In the genomic region with DNA sequence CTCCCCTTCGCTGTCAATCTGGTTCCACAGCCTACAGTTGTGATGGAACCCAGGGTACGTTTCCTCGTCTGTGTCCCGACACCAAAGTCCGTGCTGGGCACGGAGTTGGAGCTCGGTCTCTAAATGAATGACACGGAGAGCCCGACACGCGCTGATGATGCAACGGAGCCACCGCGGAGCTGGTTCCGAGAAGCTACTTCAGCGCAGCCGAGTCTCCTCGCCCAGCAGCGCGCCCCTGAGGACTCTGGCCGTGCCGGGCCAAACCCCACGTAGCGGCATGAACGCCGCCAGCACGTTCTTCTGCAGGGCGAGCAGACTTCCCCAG, we compare ENCODE assay signal across 8 mouse cellular contexts. TPM values are rescaled to one million over a fixed set of nuclear protein-coding genes. Genes with fewer than 3 reads are reported as not detected.
DNase-seq lines count a peak whose midpoint lies in the region; ATAC-seq and TF ChIP-seq lines count a peak whose summit lies in the region.

No protein-coding gene starts in this region.

- H3K4me2 ChIP-seq in heart, embryonic 15.5 days: peak overlapping the region; percentile 84
- peak overlapping the region; percentile 83 for H3K4me2 ChIP-seq in hindbrain, embryonic 14.5 days (replicated peaks)
- peak overlapping the region; percentile 86 for H3K4me2 ChIP-seq in midbrain, embryonic 12.5 days (replicated peaks)

- ATAC-seq in heart, embryonic 15.5 days (replicated peaks; ENCODE audit: insufficient number of reproducible peaks, insufficient read depth, low FRiP score, low read depth): no peak; the same call in 1 of the 2 replicates
- ATAC-seq in hindbrain, embryonic 14.5 days (ENCODE audit: low FRiP score): 0 out of 2 replicates have a peak, but pooled peaks have one; percentile 16
- ATAC-seq in midbrain, embryonic 12.5 days (ENCODE audit: low FRiP score, low read depth): peak; percentile 56; the same call in 1 of the 2 replicates

- H3K27me3 ChIP-seq in heart, embryonic 15.5 days: no peaks in the 10 kb centered on the region
- no peaks in the 10 kb centered on the region for H3K27me3 ChIP-seq in hindbrain, embryonic 14.5 days (ENCODE audit: control insufficient read depth, insufficient read depth, low read length)
- H3K27me3 ChIP-seq in midbrain, embryonic 12.5 days: 0 out of 2 replicates have a peak, but pooled peaks cover 5% of the 10 kb centered on the region

- H3K9ac ChIP-seq in heart, embryonic 15.5 days: peak overlapping the region; percentile 89
- peak overlapping the region; percentile 73 for H3K9ac ChIP-seq in hindbrain, embryonic 14.5 days
- peak overlapping the region; percentile 68 for H3K9ac ChIP-seq in midbrain, embryonic 12.5 days (replicated peaks)

- no peak for DNase-seq in heart, postnatal 4 days
- DNase-seq in hindbrain, embryonic 14.5 days (ENCODE audit: low spot score): no peak
- no peak for DNase-seq in gastrocnemius, postnatal 10 days
- DNase-seq in adrenal gland, adult 18-20 months (ENCODE audit: low spot score in 2 of 2): no peak
- no peak for DNase-seq in left cerebral cortex, postnatal 25 days (ENCODE audit: low spot score in 2 of 2)

- H3K4me1 ChIP-seq in heart, embryonic 15.5 days (replicated peaks): peaks cover 19% of the 10 kb centered on the region
- peaks cover 6% of the 10 kb centered on the region for H3K4me1 ChIP-seq in bone marrow, adult 2 months (ENCODE audit: control insufficient read depth, insufficient read depth, low read length)
- H3K4me1 ChIP-seq in hindbrain, embryonic 14.5 days (replicated peaks; ENCODE audit: control insufficient read depth, insufficient read depth, low read length): peaks cover 10% of the 10 kb centered on the region; the same call in 1 of the 2 replicates
- peaks cover 26% of the 10 kb centered on the region for H3K4me1 ChIP-seq in midbrain, embryonic 12.5 days

- TF ChIP-seq POLR2A in bone marrow, adult 2 months (IDR thresholded peaks at IDR 0.05; ENCODE audit: borderline replicate concordance, control insufficient read depth, low read depth, low read length): no peak

- H3K9me3 ChIP-seq in heart, embryonic 15.5 days (replicated peaks): no peaks in the 10 kb centered on the region
- no peaks in the 10 kb centered on the region for H3K9me3 ChIP-seq in hindbrain, embryonic 14.5 days (ENCODE audit: control insufficient read depth, low read length)
- no peaks in the 10 kb centered on the region for H3K9me3 ChIP-seq in midbrain, embryonic 12.5 days

- no peaks in the 10 kb centered on the region for H3K36me3 ChIP-seq in heart, embryonic 15.5 days
- no peaks in the 10 kb centered on the region for H3K36me3 ChIP-seq in hindbrain, embryonic 14.5 days (replicated peaks; ENCODE audit: control insufficient read depth, insufficient read depth)
- H3K36me3 ChIP-seq in midbrain, embryonic 12.5 days: 0 out of 2 replicates have a peak, but pooled peaks cover 5% of the 10 kb centered on the region

- intact Hi-C loops in left cerebral cortex, postnatal 25 days (cut with DNase I): no loop called here

- H3K4me3 ChIP-seq in heart, embryonic 15.5 days: peak overlapping the region; percentile 93
- H3K4me3 ChIP-seq in bone marrow, adult 2 months (replicated peaks; ENCODE audit: control insufficient read depth, low read depth, low read length): peak overlapping the region; percentile 90
- H3K4me3 ChIP-seq in hindbrain, embryonic 14.5 days (replicated peaks; ENCODE audit: low read length): peak overlapping the region; percentile 79
- H3K4me3 ChIP-seq in midbrain, embryonic 12.5 days: peak overlapping the region; percentile 81

- H3K27ac ChIP-seq in heart, embryonic 15.5 days: peak overlapping the region; percentile 54
- H3K27ac ChIP-seq in bone marrow, adult 2 months (ENCODE audit: control insufficient read depth, insufficient read depth, low read depth, low read length, poor library complexity): peak overlapping the region; percentile 60
- H3K27ac ChIP-seq in hindbrain, embryonic 14.5 days: peak overlapping the region; percentile 45; the same call in 1 of the 2 replicates
- H3K27ac ChIP-seq in midbrain, embryonic 12.5 days (replicated peaks): peak overlapping the region; percentile 49; the same call in 1 of the 2 replicates

- TF ChIP-seq CTCF in bone marrow, adult 2 months (IDR thresholded peaks at IDR 0.05; ENCODE audit: control insufficient read depth, insufficient read depth, low read length): no peak

- under 1% methylated on average over 28 of the region's 28 CpGs for WGBS in heart, embryonic 15.5 days
- WGBS in bone marrow, adult 2 months: under 1% methylated on average over 28 of the region's 28 CpGs
- WGBS in hindbrain, embryonic 14.5 days: under 1% methylated on average over 28 of the region's 28 CpGs
- under 1% methylated on average over 28 of the region's 28 CpGs for WGBS in midbrain, embryonic 12.5 days

RNA-seq across cellular contexts. Expression of a gene that starts 0.3 kb away (rescaled TPM):
- 89.4 and 93.1 TPM in 2 replicates for polyA plus RNA-seq in heart, embryonic 15.5 days (2015; fragmentation: Nextera tagmentation; extraction: Ambion mirVana)
- 10 to 100 TPM; 52.5 to 54.5 TPM for total RNA-seq in heart, postnatal 4 days (2021)
- 28.1 and 48.6 TPM in 2 replicates for polyA plus RNA-seq in bone marrow, adult 2 months (2011; ENCODE audit: insufficient read depth, insufficient read length, low replicate concordance, missing spikeins)
- 164 and 180 TPM in 2 replicates for polyA plus RNA-seq in hindbrain, embryonic 14.5 days (2014; fragmentation: Nextera tagmentation; extraction: Ambion mirVana)
- polyA plus RNA-seq in midbrain, embryonic 12.5 days (2016; fragmentation: Nextera tagmentation; extraction: Ambion mirVana): 123 and 126 TPM in 2 replicates
- 10 to 100 TPM; 46.4 to 48.3 TPM for total RNA-seq in gastrocnemius, postnatal 10 days (2021)
- 10 to 100 TPM; 67.2 to 72.7 TPM for total RNA-seq in adrenal gland, adult 18-20 months (2021)
- 10 to 100 TPM; 59.5 to 64.6 TPM for total RNA-seq in left cerebral cortex, postnatal 25 days (2021)

RNA-seq across cellular contexts. Expression of a gene that starts 22.4 kb away (rescaled TPM):
- polyA plus RNA-seq in heart, embryonic 15.5 days (2015; fragmentation: Nextera tagmentation; extraction: Ambion mirVana): not detected in 2 replicates
- total RNA-seq in heart, postnatal 4 days (2021): not detected
- polyA plus RNA-seq in bone marrow, adult 2 months (2011; ENCODE audit: insufficient read depth, insufficient read length, low replicate concordance, missing spikeins): not detected in 2 replicates
- polyA plus RNA-seq in hindbrain, embryonic 14.5 days (2014; fragmentation: Nextera tagmentation; extraction: Ambion mirVana): 0.23 and 0.64 TPM in 2 replicates
- not detected in 2 replicates for polyA plus RNA-seq in midbrain, embryonic 12.5 days (2016; fragmentation: Nextera tagmentation; extraction: Ambion mirVana)
- total RNA-seq in gastrocnemius, postnatal 10 days (2021): not detected
- 1 to 10 TPM; 3.7 to 9.6 TPM for total RNA-seq in adrenal gland, adult 18-20 months (2021)
- not detected for total RNA-seq in left cerebral cortex, postnatal 25 days (2021)

RNA-seq across cellular contexts. Expression of a gene that starts 23.6 kb away (rescaled TPM):
- polyA plus RNA-seq in heart, embryonic 15.5 days (2015; fragmentation: Nextera tagmentation; extraction: Ambion mirVana): 0.04 TPM in 1 of 2 replicates, not detected in the other
- not detected for total RNA-seq in heart, postnatal 4 days (2021)
- polyA plus RNA-seq in bone marrow, adult 2 months (2011; ENCODE audit: insufficient read depth, insufficient read length, low replicate concordance, missing spikeins): not detected in 2 replicates
- polyA plus RNA-seq in hindbrain, embryonic 14.5 days (2014; fragmentation: Nextera tagmentation; extraction: Ambion mirVana): 1.2 and 1.5 TPM in 2 replicates
- 0.34 and 0.76 TPM in 2 replicates for polyA plus RNA-seq in midbrain, embryonic 12.5 days (2016; fragmentation: Nextera tagmentation; extraction: Ambion mirVana)
- not detected for total RNA-seq in gastrocnemius, postnatal 10 days (2021)
- under 1 TPM; 0.23 to 0.83 TPM for total RNA-seq in adrenal gland, adult 18-20 months (2021)
- total RNA-seq in left cerebral cortex, postnatal 25 days (2021): under 1 TPM; 0.21 to 0.71 TPM
